Mouse (Mus musculus): ENCODE results near the gene Rpf2. TPM values are rescaled to one million over a fixed set of nuclear protein-coding genes. Genes with fewer than 3 reads are reported as not detected.

Gene Rpf2
- total RNA-seq, 2 experiments from 2014 or later = 13.3 to 14.7 TPM

Other genes starting within 250 kb of the Rpf2 start
- gene Mfsd4b1, start 221.8 kb downstream of the Rpf2 start, total RNA-seq (2021) = 1 to 10 TPM; 1.9 to 2.9 TPM
- 10 to 100 TPM; 18.8 to 21.7 TPM for gene Slc16a10, start 104.8 kb downstream of the Rpf2 start, total RNA-seq (2021)
- gene Gtf3c6, start 11.1 kb upstream of the Rpf2 start, total RNA-seq (2021) = 10 to 100 TPM; 19.9 to 28.8 TPM
- 100 to 1,000 TPM in 1 of 2 experiments, 10 to 100 TPM in 1; 97.9 to 132 TPM for gene Amd1, start 55.1 kb upstream of the Rpf2 start, total RNA-seq (2021)
- 10 to 100 TPM in 1 of 2 experiments, 1 to 10 TPM in 1; 9.1 to 13.0 TPM for gene Cdk19, start 92.5 kb upstream of the Rpf2 start, total RNA-seq (2021)

All from heart, adult 18-20 months (tissue).